Mouse (Mus musculus) urinary bladder, postnatal 4 days (tissue): Measurements from ENCODE around the gene U90926.
A peak's percentile ranks its signal among the peaks of the same experiment; 100 is the strongest.
"Not testable (repeated sequence)": the region's sequence is repeated elsewhere in the genome, so short reads cannot be mapped to it uniquely, and the experiment has no call there.

Experiments
- DNase-seq, 2 experiments: peaks; one replicate each; pipeline ENCODE4 v3.0.0; 2021 to 2022; ENCODE audit warnings: low spot score in 2 of 2

U90926 gene

GRCm38 (mm10) chr5:92218915-92219793 lies 3.9 kb upstream of the U90926 start:
- no peak for DNase-seq

- peak in 1 of 2 experiments; percentile 56 for DNase-seq
Observed at GRCm38 (mm10) chr5:92212231-92212630, 3.0 kb downstream of the U90926 start.

- peak in 1 of 2 experiments; percentile 30 for DNase-seq
Observed at GRCm38 (mm10) chr5:92210205-92210604, 5.0 kb downstream of the U90926 start.

GRCm38 (mm10) chr5:92206121-92206520 lies 9.1 kb downstream of the U90926 start:
- peak in 1 of 2 experiments; percentile 25 for DNase-seq

GRCm38 (mm10) chr5:92205706-92206105 lies 9.5 kb downstream of the U90926 start:
- DNase-seq: peak in 1 of 2 experiments; percentile 41

- peak in 1 of 2 experiments; percentile 13 for DNase-seq
Observed at GRCm38 (mm10) chr5:92205184-92205583, 10.0 kb downstream of the U90926 start.

- DNase-seq: peak in 1 of 2 experiments; percentile 34
Observed at GRCm38 (mm10) chr5:92204162-92205036, 10.8 kb downstream of the U90926 start.

- no peak for DNase-seq
Observed at GRCm38 (mm10) chr5:92198266-92198665, 16.9 kb downstream of the U90926 start.

GRCm38 (mm10) chr5:92196895-92197811 lies 18.1 kb downstream of the U90926 start:
- no peak for DNase-seq

- not testable (repeated sequence) for DNase-seq
Observed at GRCm38 (mm10) chr5:92195716-92196115, 19.5 kb downstream of the U90926 start.

- DNase-seq: no peak
Observed at GRCm38 (mm10) chr5:92188881-92189483, 26.2 kb downstream of the U90926 start.

- no peak for DNase-seq
Observed at GRCm38 (mm10) chr5:92183071-92183830, 32.0 kb downstream of the U90926 start.

GRCm38 (mm10) chr5:92165976-92166375 lies 49.2 kb downstream of the U90926 start:
- DNase-seq: no peak
